Mouse (Mus musculus) embryonic facial prominence, embryonic 12.5 days (tissue): ENCODE data around the gene Samd4b. TPM values are rescaled to one million over a fixed set of nuclear protein-coding genes. Genes with fewer than 3 reads are reported as not detected.
"Not testable (repeated sequence)": the region's sequence is repeated elsewhere in the genome, so short reads cannot be mapped to it uniquely, and the experiment has no call there.

Experiments used
- ATAC-seq: fragments of 200-750 bp; cut with Nextera tagmentation; 2 replicates; pipeline ENCODE4 v1.8.0; 2017; ENCODE audit not compliant: insufficient number of reproducible peaks, insufficient read depth, low FRiP score, low TSS enrichment
- H3K27ac ChIP-seq: fragments of 300-500 bp; sonication (generic); 2 replicates; pipeline ENCODE4 v1.5.1; 2016; ENCODE audit warnings: mild to moderate bottlenecking
- H3K27me3 ChIP-seq: fragments of 300-500 bp; sonication (generic); 2 replicates; pipeline ENCODE4 v1.6.1; 2016; ENCODE audit warnings: mild to moderate bottlenecking, moderate library complexity
- H3K36me3 ChIP-seq: fragments of 300-500 bp; sonication (generic); 2 replicates; pipeline ENCODE4 v1.6.1; 2016; ENCODE audit warnings: mild to moderate bottlenecking
- H3K4me1 ChIP-seq: fragments of 300-500 bp; sonication (generic); 2 replicates; pipeline ENCODE4 v1.6.1; 2016
- H3K4me2 ChIP-seq: fragments of 300-500 bp; sonication (generic); replicated peaks from 2 replicates; pipeline ENCODE4 v1.6.1; 2016; ENCODE audit warnings: mild to moderate bottlenecking, moderate library complexity
- H3K4me3 ChIP-seq: fragments of 300-500 bp; sonication (generic); 2 replicates; pipeline ENCODE4 v1.5.1; 2016; ENCODE audit warnings: mild to moderate bottlenecking
- H3K9ac ChIP-seq: fragments of 300-500 bp; sonication (generic); 2 replicates; pipeline ENCODE4 v1.6.1; 2016; ENCODE audit warnings: mild to moderate bottlenecking, moderate library complexity
- H3K9me3 ChIP-seq: fragments of 300-500 bp; sonication (generic); 2 replicates; pipeline ENCODE4 v1.6.1; 2016; ENCODE audit warnings: mild to moderate bottlenecking, moderate library complexity
- WGBS: fragments of 180-500 bp; shearing (Covaris S2); methylation state at CpG from one replicate; pipeline ENCODE4 v1.1.7; 2016; 5-methylcytosine and 5-hydroxymethylcytosine counted together
- polyA plus RNA-seq: library from polyadenylated mRNA; unstranded; fragments of >200 nt; fragmentation: Nextera tagmentation; extraction: Ambion mirVana; gene quantifications from 2 replicates; pipeline ENCODE4 v1.2.1, GENCODE M21; 2016

Gene Samd4b
- polyA plus RNA-seq, 1 experiment from 2014 or later = 36.6 TPM

- Histone ChIP-seq H3K27ac (no peak overlapping the region), H3K4me2 (no peak overlapping the region), H3K36me3 (peaks cover 74% of the 10 kb centered on the region), H3K4me3 (no peak overlapping the region), H3K9ac (no peak overlapping the region), H3K9me3 (no peaks in the 10 kb centered on the region), H3K4me1 (no peaks in the 10 kb centered on the region), H3K27me3 (no peaks in the 10 kb centered on the region)
- WGBS = 96% methylated on average over 3 of the region's 3 CpGs
- ATAC-seq = no peak
These were observed 187.0 kb downstream of the Samd4b start for GRCm38 (mm10) chr7:28410841-28411475.

GRCm38 (mm10) chr7:28401942-28402341 is 196.0 kb downstream of the Samd4b start:
- Histone ChIP-seq H3K4me3 (no peak overlapping the region), H3K9me3 (no peaks in the 10 kb centered on the region), H3K27me3 (no peaks in the 10 kb centered on the region), H3K36me3 (peaks cover 91% of the 10 kb centered on the region), H3K9ac (0 out of 2 replicates have a peak overlapping the region, but pooled peaks have one; percentile 7), H3K4me1 (no peaks in the 10 kb centered on the region), H3K4me2 (no peak overlapping the region), H3K27ac (no peak overlapping the region)
- ATAC-seq = no peak
- WGBS = 90% methylated on average over 3 of the region's 3 CpGs

GRCm38 (mm10) chr7:28401030-28401429 is 196.9 kb downstream of the Samd4b start:
- no peak overlapping the region for H3K4me2 ChIP-seq
- WGBS = 93% methylated on average over 1 of the region's 1 CpGs
- H3K4me3 ChIP-seq = no peak overlapping the region
- ATAC-seq = no peak
- no peak overlapping the region for H3K9ac ChIP-seq
- peaks cover 91% of the 10 kb centered on the region for H3K36me3 ChIP-seq
- no peaks in the 10 kb centered on the region for H3K4me1 ChIP-seq
- no peaks in the 10 kb centered on the region for H3K9me3 ChIP-seq
- H3K27ac ChIP-seq = no peak overlapping the region
- H3K27me3 ChIP-seq = no peaks in the 10 kb centered on the region

- no peak overlapping the region for H3K27ac ChIP-seq
- peaks cover 3% of the 10 kb centered on the region for H3K4me1 ChIP-seq
- no peak overlapping the region for H3K9ac ChIP-seq
- H3K27me3 ChIP-seq = no peaks in the 10 kb centered on the region
- peaks cover 83% of the 10 kb centered on the region for H3K36me3 ChIP-seq
- ATAC-seq = no peak
- H3K4me2 ChIP-seq = no peak overlapping the region
- 88% methylated on average over 10 of the region's 10 CpGs for WGBS
- no peaks in the 10 kb centered on the region for H3K9me3 ChIP-seq
- H3K4me3 ChIP-seq = no peak overlapping the region
These were observed 199.1 kb downstream of the Samd4b start for GRCm38 (mm10) chr7:28398696-28399340.

- no peaks in the 10 kb centered on the region for H3K9me3 ChIP-seq
- peaks cover 7% of the 10 kb centered on the region for H3K4me1 ChIP-seq
- no peaks in the 10 kb centered on the region for H3K27me3 ChIP-seq
- peaks cover 75% of the 10 kb centered on the region for H3K36me3 ChIP-seq
- H3K4me2 ChIP-seq = no peak overlapping the region
- H3K4me3 ChIP-seq = no peak overlapping the region
- H3K27ac ChIP-seq = no peak overlapping the region
- 64% methylated on average over 3 of the region's 3 CpGs for WGBS
- no peak for ATAC-seq
- H3K9ac ChIP-seq = no peak overlapping the region
These were observed 199.9 kb downstream of the Samd4b start for GRCm38 (mm10) chr7:28398000-28398399.

GRCm38 (mm10) chr7:28395425-28395824 is 202.5 kb downstream of the Samd4b start:
- ATAC-seq = no peak
- no peak overlapping the region for H3K4me2 ChIP-seq
- peaks cover 54% of the 10 kb centered on the region for H3K36me3 ChIP-seq
- 93% methylated on average over 4 of the region's 4 CpGs for WGBS
- H3K27ac ChIP-seq = no peak overlapping the region
- no peak overlapping the region for H3K4me3 ChIP-seq
- H3K4me1 ChIP-seq = peaks cover 15% of the 10 kb centered on the region
- no peak overlapping the region for H3K9ac ChIP-seq
- no peaks in the 10 kb centered on the region for H3K27me3 ChIP-seq
- H3K9me3 ChIP-seq = no peaks in the 10 kb centered on the region

GRCm38 (mm10) chr7:28393272-28393951 is 204.5 kb downstream of the Samd4b start:
- H3K4me2 ChIP-seq = peak overlapping the region; percentile 90
- peak overlapping the region; percentile 56 for H3K27ac ChIP-seq
- peak overlapping the region; percentile 83 for H3K9ac ChIP-seq
- peak overlapping the region; percentile 94 for H3K4me3 ChIP-seq
- ATAC-seq = no peak
- no peaks in the 10 kb centered on the region for H3K9me3 ChIP-seq
- WGBS = 5% methylated on average over 22 of the region's 22 CpGs
- peaks cover 55% of the 10 kb centered on the region for H3K36me3 ChIP-seq
- peaks cover 15% of the 10 kb centered on the region for H3K4me1 ChIP-seq
- no peaks in the 10 kb centered on the region for H3K27me3 ChIP-seq

- peak; percentile 97 for ATAC-seq
These were observed 205.3 kb downstream of the Samd4b start, which contains the start of the genes Med29 and Paf1 for GRCm38 (mm10) chr7:28392429-28393271. Gene Med29, minus strand, starts transcription at chr7:28392708. Gene Paf1, plus strand, starts transcription at chr7:28392951.

GRCm38 (mm10) chr7:28390331-28390730 is 207.6 kb downstream of the Samd4b start:
- Histone ChIP-seq H3K36me3 (peaks cover 51% of the 10 kb centered on the region), H3K9ac (no peak overlapping the region), H3K9me3 (no peaks in the 10 kb centered on the region), H3K4me2 (no peak overlapping the region), H3K27me3 (no peaks in the 10 kb centered on the region), H3K27ac (no peak overlapping the region), H3K4me3 (no peak overlapping the region), H3K4me1 (peaks cover 15% of the 10 kb centered on the region)
- WGBS = 95% methylated on average over 3 of the region's 3 CpGs
- ATAC-seq = no peak

More at GRCm38 (mm10) chr7:28392429-28393271, 205.3 kb downstream of the Samd4b start, which contains the start of the genes Med29 and Paf1:
- H3K9me3 ChIP-seq = no peaks in the 10 kb centered on the region
- H3K9ac ChIP-seq = peak within 1 kb of the TSS; percentile 83
- peaks cover 15% of the 10 kb centered on the region for H3K4me1 ChIP-seq
- peak within 1 kb of the TSS; percentile 90 for H3K4me2 ChIP-seq
- peaks cover 56% of the 10 kb centered on the region for H3K36me3 ChIP-seq
- WGBS = under 1% methylated on average over 58 of the region's 58 CpGs
- no peaks in the 10 kb centered on the region for H3K27me3 ChIP-seq
- peak within 1 kb of the TSS; percentile 56 for H3K27ac ChIP-seq
- peak within 1 kb of the TSS; percentile 94 for H3K4me3 ChIP-seq

GRCm38 (mm10) chr7:28387384-28387783 is 210.6 kb downstream of the Samd4b start:
- Histone ChIP-seq H3K36me3 (peaks cover 48% of the 10 kb centered on the region), H3K4me1 (peaks cover 18% of the 10 kb centered on the region)
- not testable (repeated sequence) for H3K9me3 ChIP-seq, H3K27ac ChIP-seq, H3K4me3 ChIP-seq, H3K27me3 ChIP-seq, H3K9ac ChIP-seq, H3K4me2 ChIP-seq, ATAC-seq
- 84% methylated on average over 7 of the region's 7 CpGs for WGBS

GRCm38 (mm10) chr7:28386877-28387276 is 211.1 kb downstream of the Samd4b start:
- peaks cover 48% of the 10 kb centered on the region for H3K36me3 ChIP-seq

More at GRCm38 (mm10) chr7:28386877-28387276, 211.1 kb downstream of the Samd4b start:
- H3K9ac ChIP-seq, H3K9me3 ChIP-seq, ATAC-seq, H3K4me2 ChIP-seq, H3K27ac ChIP-seq, H3K4me3 ChIP-seq, H3K27me3 ChIP-seq: not testable (repeated sequence)
- peaks cover 22% of the 10 kb centered on the region for H3K4me1 ChIP-seq
- 74% methylated on average over 6 of the region's 6 CpGs for WGBS
